Mouse (Mus musculus) neural tube, embryonic 11.5 days (tissue): ENCODE results near the gene Spdef. TPM values are rescaled to one million over a fixed set of nuclear protein-coding genes. Genes with fewer than 3 reads are reported as not detected.

Experiments used
- ATAC-seq: fragments of 200-750 bp; cut with Nextera tagmentation; 2 replicates; pipeline ENCODE4 v1.8.0; 2017; ENCODE audit warnings: moderate number of reproducible peaks, mild to moderate bottlenecking, moderate TSS enrichment, moderate library complexity; ENCODE audit not compliant: insufficient read depth, low FRiP score, low TSS enrichment
- DNase-seq: peaks from one replicate; pipeline ENCODE4 v3.0.0-alpha.2; 2015; ENCODE audit warnings: low spot score
- H3K27ac ChIP-seq: fragments of 300-500 bp; sonication (generic); 2 replicates; pipeline ENCODE4 v1.5.1; 2014; ENCODE audit warnings: low read depth, mild to moderate bottlenecking, low read length
- H3K27me3 ChIP-seq: fragments of 300-500 bp; sonication (generic); 2 replicates; pipeline ENCODE4 v1.6.1; 2014; ENCODE audit warnings: mild to moderate bottlenecking, low read length, mixed read lengths; ENCODE audit not compliant: control insufficient read depth, insufficient read depth
- H3K36me3 ChIP-seq: fragments of 300-500 bp; sonication (generic); 2 replicates; pipeline ENCODE4 v1.6.1; 2014; ENCODE audit warnings: mild to moderate bottlenecking, low read length, moderate library complexity, mixed read lengths; ENCODE audit not compliant: control insufficient read depth, insufficient read depth
- H3K4me1 ChIP-seq: fragments of 300-500 bp; sonication (generic); 2 replicates; pipeline ENCODE4 v1.6.1; 2014; ENCODE audit warnings: low read length, mixed read lengths; ENCODE audit not compliant: control insufficient read depth, insufficient read depth
- H3K4me2 ChIP-seq: fragments of 300-500 bp; sonication (generic); 2 replicates; pipeline ENCODE4 v1.6.1; 2014; ENCODE audit warnings: low read depth, mild to moderate bottlenecking, moderate library complexity
- H3K4me3 ChIP-seq: fragments of 300-500 bp; sonication (generic); 2 replicates; pipeline ENCODE4 v1.5.1; 2014; ENCODE audit warnings: low read depth, low read length
- H3K9ac ChIP-seq: fragments of 300-500 bp; sonication (generic); 2 replicates; pipeline ENCODE4 v1.6.1; 2014; ENCODE audit warnings: mild to moderate bottlenecking, low read length
- H3K9me3 ChIP-seq: fragments of 300-500 bp; sonication (generic); 2 replicates; pipeline ENCODE4 v1.6.1; 2016; ENCODE audit warnings: low read length; ENCODE audit not compliant: control insufficient read depth
- WGBS: fragments of 180-500 bp; shearing (Covaris S2); extraction: QIAGEN DNeasy Blood & Tissue Kit; methylation state at CpG from one replicate; pipeline ENCODE4 v1.1.7; 2014; 5-methylcytosine and 5-hydroxymethylcytosine counted together
- polyA plus RNA-seq: library from polyadenylated mRNA; unstranded; fragments of >200 nt; fragmentation: Nextera tagmentation; extraction: Ambion mirVana; gene quantifications from 2 replicates; pipeline ENCODE4 v1.2.1, GENCODE M21; 2014

Gene Spdef
- not detected in 2 replicates for polyA plus RNA-seq

DNA sequence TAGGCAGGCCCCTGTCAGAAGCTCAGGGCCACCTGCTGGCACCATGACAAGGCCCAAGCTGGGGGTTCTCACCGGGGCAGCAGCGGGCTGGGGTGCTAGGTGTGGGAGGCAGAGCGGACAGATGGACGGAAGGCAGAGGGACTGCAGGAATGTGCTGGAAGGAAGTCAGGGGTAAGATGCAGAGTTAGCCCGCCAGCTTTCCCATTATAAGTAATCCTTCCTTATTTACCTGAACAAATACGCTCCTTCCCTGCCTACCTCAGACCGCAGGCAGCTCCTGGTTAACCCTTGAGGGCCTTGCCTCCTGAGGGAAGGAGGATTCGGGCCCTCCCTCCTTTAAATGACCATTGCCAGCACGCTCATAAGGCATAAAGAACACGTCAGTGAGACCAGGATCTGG lies at the start of gene Spdef:
TSS of gene Spdef (minus strand) at position 186 of the 400 bp plus-strand sequence.
- Histone ChIP-seq H3K4me3 (no peak within 1 kb of the TSS), H3K9me3 (no peaks in the 10 kb centered on the region), H3K4me1 (0 out of 2 replicates have a peak, but pooled peaks cover 4% of the 10 kb centered on the region), H3K36me3 (no peaks in the 10 kb centered on the region), H3K27ac (no peak within 1 kb of the TSS), H3K9ac (no peak within 1 kb of the TSS), H3K4me2 (no peak within 1 kb of the TSS), H3K27me3 (no peaks in the 10 kb centered on the region)
- DNase-seq (no peak), ATAC-seq (no peak)
- WGBS, result 84% methylated on average over 10 of the region's 10 CpGs

DNA sequence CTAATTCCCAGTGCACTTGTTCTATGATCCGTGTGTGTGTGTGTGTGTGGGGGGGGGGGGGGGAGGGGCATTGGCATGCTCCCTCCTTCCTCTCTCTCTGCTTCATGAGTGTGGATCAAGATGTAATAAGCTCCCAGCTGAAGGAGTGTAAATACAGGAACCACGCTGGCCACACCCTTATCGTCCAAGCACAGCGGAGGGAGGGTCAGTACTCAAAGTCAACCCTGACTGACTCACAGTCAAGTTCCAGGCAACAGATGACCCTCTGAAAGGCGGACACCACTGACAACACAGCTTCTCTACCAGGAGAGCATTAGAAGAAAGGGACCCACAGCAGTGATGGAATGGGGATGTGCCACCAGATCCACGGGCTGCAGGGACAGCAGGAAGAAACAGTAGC lies 49.1 kb upstream of the Spdef start:
- ATAC-seq (no peak), DNase-seq (no peak)
- Histone ChIP-seq H3K4me3 (no peak overlapping the region), H3K36me3 (no peaks in the 10 kb centered on the region; the same call in 1 of the 2 replicates), H3K4me1 (no peaks in the 10 kb centered on the region), H3K9ac (no peak overlapping the region), H3K9me3 (no peaks in the 10 kb centered on the region), H3K4me2 (no peak overlapping the region), H3K27ac (no peak overlapping the region), H3K27me3 (no peaks in the 10 kb centered on the region)
- WGBS, result 93% methylated on average over 6 of the region's 6 CpGs

DNA sequence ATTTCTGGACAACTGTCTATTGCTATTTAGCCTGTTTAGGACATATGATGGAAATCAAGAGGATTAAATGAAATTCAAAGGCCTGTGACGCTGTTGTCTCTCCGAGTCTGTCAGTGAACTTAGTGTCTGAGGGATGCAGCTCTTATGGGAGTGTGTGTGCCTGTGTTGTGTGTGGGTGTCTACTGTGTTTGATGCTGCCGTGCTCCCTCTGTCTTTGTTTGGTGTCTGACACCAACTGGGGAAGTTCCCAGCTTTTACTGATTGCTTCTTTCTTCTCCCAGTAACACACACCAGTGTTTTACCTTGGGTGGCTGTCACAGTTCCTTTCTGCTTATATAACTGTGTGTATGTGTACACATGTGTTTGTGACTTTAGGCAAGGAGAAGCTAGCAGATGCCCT lies 45.4 kb upstream of the Spdef start:
- DNase-seq (no peak), ATAC-seq (no peak)
- Histone ChIP-seq H3K4me1 (no peaks in the 10 kb centered on the region), H3K27ac (no peak overlapping the region), H3K4me3 (no peak overlapping the region), H3K9ac (no peak overlapping the region), H3K36me3 (no peaks in the 10 kb centered on the region; the same call in 1 of the 2 replicates), H3K4me2 (no peak overlapping the region), H3K27me3 (no peaks in the 10 kb centered on the region), H3K9me3 (no peaks in the 10 kb centered on the region)
- 92% methylated on average over 3 of the region's 3 CpGs for WGBS

DNA sequence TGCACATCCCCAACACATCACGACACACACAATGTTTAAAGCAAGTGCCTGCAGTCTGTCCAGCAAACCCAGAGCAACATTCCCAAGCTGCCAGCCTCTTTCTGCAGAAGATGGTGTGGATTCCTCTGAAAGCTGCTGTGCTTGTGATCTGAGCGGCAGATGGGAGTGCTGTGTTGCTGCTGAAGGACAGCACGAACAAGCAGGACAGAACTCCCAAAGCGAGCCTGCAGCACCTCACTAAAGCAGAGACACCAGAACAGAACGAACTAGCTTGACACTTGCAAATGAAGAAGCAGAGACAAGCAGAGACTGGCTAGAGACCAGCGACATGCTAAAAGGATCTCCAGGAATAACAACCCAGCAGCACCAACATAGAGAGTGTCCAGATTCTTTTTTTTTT lies 42.9 kb upstream of the Spdef start:
- H3K4me3 ChIP-seq, result no peak overlapping the region
- H3K36me3 ChIP-seq, result no peaks in the 10 kb centered on the region; the same call in 1 of the 2 replicates
- no peaks in the 10 kb centered on the region for H3K9me3 ChIP-seq
- 88% methylated on average over 6 of the region's 6 CpGs for WGBS
- H3K27ac ChIP-seq, result no peak overlapping the region
- H3K4me1 ChIP-seq, result no peaks in the 10 kb centered on the region
- DNase-seq, result no peak
- H3K27me3 ChIP-seq, result no peaks in the 10 kb centered on the region
- ATAC-seq, result no peak
- no peak overlapping the region for H3K4me2 ChIP-seq
- H3K9ac ChIP-seq, result no peak overlapping the region

DNA sequence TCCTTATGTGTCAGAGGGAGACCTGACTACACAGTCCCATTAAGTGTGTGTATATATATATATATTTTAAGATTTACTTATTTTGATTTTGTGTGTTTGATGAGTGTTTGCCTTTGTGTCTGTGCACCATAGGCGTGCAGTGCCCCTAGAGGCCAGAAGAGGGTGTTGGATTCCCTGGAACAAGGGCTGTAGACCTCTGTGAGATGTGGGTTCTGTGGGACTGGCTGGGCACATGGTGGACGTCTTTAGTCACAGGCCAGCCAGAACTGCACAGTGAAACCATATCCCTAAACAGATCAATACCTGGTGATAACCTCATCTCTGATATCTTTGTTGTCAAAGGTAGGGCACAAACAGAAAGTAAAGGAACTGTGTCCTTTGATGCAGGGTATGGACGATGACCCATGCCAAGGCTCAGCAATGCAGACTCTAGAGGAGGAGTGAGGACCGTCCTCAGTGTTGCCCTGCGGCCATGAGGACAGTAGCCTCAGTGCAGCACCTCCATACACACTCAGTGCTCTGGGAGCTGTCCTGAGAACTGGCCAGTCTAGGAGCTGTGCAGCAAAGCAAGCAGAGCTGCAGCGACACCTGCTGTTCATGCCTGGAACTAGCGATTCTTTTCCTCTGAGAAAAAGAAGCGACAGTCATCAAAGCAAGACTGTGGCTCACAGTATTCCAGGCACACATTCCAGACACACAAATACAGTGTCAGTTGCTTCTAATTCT lies 40.2 kb upstream of the Spdef start:
- no peaks in the 10 kb centered on the region for H3K4me1 ChIP-seq
- no peak for ATAC-seq
- H3K4me3 ChIP-seq, result no peak overlapping the region
- H3K36me3 ChIP-seq, result peaks cover 13% of the 10 kb centered on the region; the same call in 1 of the 2 replicates
- no peak overlapping the region for H3K27ac ChIP-seq
- no peaks in the 10 kb centered on the region for H3K27me3 ChIP-seq
- no peak overlapping the region for H3K9ac ChIP-seq
- no peak overlapping the region for H3K4me2 ChIP-seq
- WGBS, result 69% methylated on average over 8 of the region's 8 CpGs
- H3K9me3 ChIP-seq, result no peaks in the 10 kb centered on the region
- peak; percentile 76 for DNase-seq

DNA sequence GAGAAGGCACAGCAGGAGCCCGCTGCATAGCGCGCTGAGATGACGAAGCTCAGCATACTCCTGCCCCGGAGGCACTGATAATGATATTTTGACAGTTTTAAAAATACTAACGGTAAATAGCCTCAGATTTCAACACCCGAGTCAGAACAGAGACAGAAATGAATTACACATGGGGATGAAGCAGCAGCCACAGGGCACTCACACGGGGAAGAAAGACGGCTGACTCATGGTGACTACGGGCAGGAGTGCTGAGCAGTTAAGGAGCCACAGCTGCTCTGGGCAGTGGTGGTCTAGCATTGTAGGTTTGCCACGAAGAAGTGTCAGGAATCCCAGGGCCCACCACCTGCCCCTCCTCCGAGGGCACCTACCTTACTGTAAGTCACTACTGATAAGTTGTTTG lies 38.8 kb upstream of the Spdef start:
- 90% methylated on average over 12 of the region's 12 CpGs for WGBS
- no peak overlapping the region for H3K4me2 ChIP-seq
- H3K4me1 ChIP-seq, result no peaks in the 10 kb centered on the region
- no peak for DNase-seq
- H3K27me3 ChIP-seq, result no peaks in the 10 kb centered on the region
- ATAC-seq, result no peak
- no peaks in the 10 kb centered on the region for H3K9me3 ChIP-seq
- H3K4me3 ChIP-seq, result no peak overlapping the region
- peaks cover 13% of the 10 kb centered on the region; the same call in 1 of the 2 replicates for H3K36me3 ChIP-seq
- no peak overlapping the region for H3K27ac ChIP-seq
- no peak overlapping the region for H3K9ac ChIP-seq

DNA sequence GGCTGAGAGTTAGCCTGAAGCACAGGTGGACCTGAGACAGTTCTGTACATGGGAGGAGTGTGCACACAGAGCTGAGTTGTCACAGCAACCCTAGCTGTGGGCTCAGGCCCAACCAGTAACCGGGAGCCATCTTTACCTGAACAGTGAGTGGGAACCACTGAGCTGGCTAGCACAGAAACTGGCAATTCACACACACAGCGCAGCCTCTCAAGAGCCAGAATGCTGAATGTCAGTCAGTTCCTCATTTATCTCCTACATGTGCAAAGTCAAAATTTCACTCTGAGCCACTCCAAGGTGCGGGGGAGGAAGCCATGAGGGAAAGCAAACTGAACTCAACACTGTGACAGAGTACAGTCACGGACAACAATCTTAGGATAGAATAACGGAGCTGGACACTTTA lies 38.4 kb upstream of the Spdef start:
- DNase-seq (no peak), ATAC-seq (no peak)
- Histone ChIP-seq H3K27ac (no peak overlapping the region), H3K36me3 (peaks cover 13% of the 10 kb centered on the region; the same call in 1 of the 2 replicates), H3K9ac (no peak overlapping the region), H3K4me2 (no peak overlapping the region), H3K9me3 (no peaks in the 10 kb centered on the region), H3K4me3 (no peak overlapping the region), H3K27me3 (no peaks in the 10 kb centered on the region), H3K4me1 (no peaks in the 10 kb centered on the region)
- 95% methylated on average over 5 of the region's 5 CpGs for WGBS

DNA sequence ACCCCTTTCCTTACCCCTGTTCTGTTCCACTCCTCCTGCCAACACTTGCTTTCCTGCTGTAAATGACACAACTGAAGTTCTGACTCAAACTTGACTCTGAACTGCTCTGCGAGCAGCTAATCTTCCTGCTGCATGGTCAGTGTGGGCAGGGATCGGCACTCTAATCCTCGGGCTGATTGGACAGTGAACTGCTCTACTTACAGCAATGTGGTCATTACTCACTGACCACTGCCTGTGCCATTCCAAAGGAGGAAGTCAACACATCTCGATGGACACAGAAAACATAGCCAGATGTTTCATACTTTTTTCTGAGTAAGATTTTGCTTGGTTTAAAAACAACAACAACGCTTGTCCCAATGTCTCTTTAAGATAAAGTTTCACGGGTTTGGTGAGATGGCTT lies 36.3 kb upstream of the Spdef start:
- Histone ChIP-seq H3K9me3 (no peaks in the 10 kb centered on the region), H3K4me3 (no peak overlapping the region), H3K36me3 (peaks cover 13% of the 10 kb centered on the region; the same call in 1 of the 2 replicates), H3K27ac (no peak overlapping the region), H3K4me2 (no peak overlapping the region), H3K9ac (no peak overlapping the region), H3K4me1 (no peaks in the 10 kb centered on the region), H3K27me3 (no peaks in the 10 kb centered on the region)
- DNase-seq (no peak), ATAC-seq (no peak)
- 97% methylated on average over 6 of the region's 6 CpGs for WGBS

DNA sequence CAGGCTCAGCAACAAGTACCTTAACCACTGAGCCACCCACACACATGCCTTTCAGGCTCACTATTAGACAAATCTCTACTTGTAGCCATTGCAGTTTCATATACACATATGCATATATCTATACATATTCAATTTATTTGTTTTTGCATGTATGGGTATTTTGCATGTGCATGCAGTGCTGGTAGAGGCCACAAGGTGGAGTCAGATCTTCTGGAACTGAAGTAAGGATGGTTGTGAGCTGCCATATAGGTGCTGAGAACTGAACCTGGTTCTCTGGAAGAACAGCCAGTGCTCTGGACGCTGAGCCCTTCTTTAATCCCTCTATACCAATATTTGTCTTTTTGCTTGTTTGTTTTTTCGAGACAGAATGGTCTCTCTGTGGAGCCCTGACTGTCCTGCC lies 35.7 kb upstream of the Spdef start:
- H3K27me3 ChIP-seq, result no peaks in the 10 kb centered on the region
- ATAC-seq (no peak), DNase-seq (no peak)
- no peak overlapping the region for H3K9ac ChIP-seq
- WGBS, result 95% methylated on average over 2 of the region's 2 CpGs
- H3K9me3 ChIP-seq, result no peaks in the 10 kb centered on the region
- no peak overlapping the region for H3K27ac ChIP-seq
- no peak overlapping the region for H3K4me2 ChIP-seq
- peaks cover 13% of the 10 kb centered on the region; the same call in 1 of the 2 replicates for H3K36me3 ChIP-seq
- H3K4me3 ChIP-seq, result no peak overlapping the region
- H3K4me1 ChIP-seq, result no peaks in the 10 kb centered on the region
